10 mouse cellular contexts compared by ENCODE assay signal in genomic region chr4:117101218-117101617, GRCm38 (mm10). TPM values are rescaled to one million over a fixed set of nuclear protein-coding genes. Genes with fewer than 3 reads are reported as not detected.
DNase-seq lines count a peak whose midpoint lies in the region; ATAC-seq and TF ChIP-seq lines count a peak whose summit lies in the region.
"Had no signal": no experiment of that assay in that cellular context is flagged by ENCODE, and none has a peak within 500 bp of the region (broad histone marks: within the 10 kb centered on the region; RNA-seq: fewer than 3 reads in every experiment).

No protein-coding gene starts in this region.

- H3K4me2 ChIP-seq in hindbrain, embryonic 11.5 days (replicated peaks; ENCODE audit: low read depth, low read length), result no peak overlapping the region
- H3K4me2 ChIP-seq in hindbrain, embryonic 13.5 days, result no peak overlapping the region
- H3K4me2 ChIP-seq in heart, embryonic 14.5 days (ENCODE audit: low read length), result no peak overlapping the region
- H3K4me2 ChIP-seq: limb, embryonic 12.5 days had no signal

- no peak overlapping the region for H3K27ac ChIP-seq in hindbrain, embryonic 11.5 days (ENCODE audit: low read depth, low read length)
- H3K27ac ChIP-seq in hindbrain, embryonic 13.5 days, result no peak overlapping the region
- H3K27ac ChIP-seq in MEL (ENCODE audit: control insufficient read depth, low read depth, low read length), result no peak overlapping the region
- peak overlapping the region; percentile 7 to 22; a peak in 1 of 4 replicates for H3K27ac ChIP-seq in heart, embryonic 14.5 days (replicated peaks in 1 of 2; ENCODE audit: control insufficient read depth in 1 of 2, insufficient read depth in 1 of 2, low read depth in 2 of 2, low read length in 2 of 2)
- H3K27ac ChIP-seq: limb, embryonic 12.5 days had no signal

- no peak overlapping the region for H3K4me3 ChIP-seq in hindbrain, embryonic 11.5 days (ENCODE audit: low read depth, low read length)
- no peak overlapping the region for H3K4me3 ChIP-seq in hindbrain, embryonic 13.5 days
- no peak overlapping the region for H3K4me3 ChIP-seq in MEL (ENCODE audit: control insufficient read depth in 1 of 2, insufficient read depth in 1 of 2, low read depth in 2 of 2, low read length in 2 of 2)
- H3K4me3 ChIP-seq in heart, embryonic 14.5 days (ENCODE audit: control insufficient read depth in 1 of 2, insufficient read depth in 1 of 2, low read depth in 1 of 2, low read length in 2 of 2), result no peak overlapping the region
- H3K4me3 ChIP-seq: limb, embryonic 12.5 days had no signal

- DNase-seq in hindbrain, embryonic 11.5 days (ENCODE audit: low spot score), result peak; percentile 49
- DNase-seq in MEL (ENCODE audit: low read depth, low spot score), result peak; percentile 58
- peak; percentile 80 for DNase-seq in lung, postnatal 10 days
- no peak for DNase-seq in left cerebral cortex, adult 9 months (ENCODE audit: low spot score in 2 of 2)

- peak; percentile 27 to 57 (median 33) for TF ChIP-seq CTCF in MEL (IDR thresholded peaks at IDR 0.05 in 2 of 3, conservative IDR thresholded peaks at IDR 0.05 in 1 of 3; ENCODE audit: control insufficient read depth in 1 of 3, insufficient read depth in 1 of 3, low read depth in 2 of 3, low read length in 3 of 3, poor library complexity in 1 of 3, severe bottlenecking in 1 of 3)

- H3K9ac ChIP-seq in hindbrain, embryonic 11.5 days (ENCODE audit: low read depth, low read length), result no peak overlapping the region
- no peak overlapping the region for H3K9ac ChIP-seq in hindbrain, embryonic 13.5 days
- no peak overlapping the region for H3K9ac ChIP-seq in MEL (ENCODE audit: control insufficient read depth, low read depth, low read length, poor library complexity, severe bottlenecking)
- H3K9ac ChIP-seq in heart, embryonic 14.5 days (ENCODE audit: low read length), result no peak overlapping the region
- H3K9ac ChIP-seq: limb, embryonic 12.5 days had no signal

- 42% methylated on average over 7 of the region's 7 CpGs for WGBS in hindbrain, embryonic 11.5 days
- WGBS in hindbrain, embryonic 13.5 days, result 46% methylated on average over 7 of the region's 7 CpGs
- WGBS in heart, embryonic 14.5 days, result 40% methylated on average over 7 of the region's 7 CpGs

- no peaks in the 10 kb centered on the region for H3K79me2 ChIP-seq in MEL (ENCODE audit: control insufficient read depth, insufficient read depth, low read length, poor library complexity)

- TF ChIP-seq POLR2A in MEL (IDR thresholded peaks at IDR 0.05; ENCODE audit: control insufficient read depth in 1 of 2, insufficient read depth in 1 of 2, low read depth in 1 of 2, low read length in 2 of 2, poor library complexity in 1 of 2), result no peak

- H3K9me3 ChIP-seq in hindbrain, embryonic 11.5 days (ENCODE audit: control insufficient read depth, low read length), result no peaks in the 10 kb centered on the region
- no peaks in the 10 kb centered on the region for H3K9me3 ChIP-seq in hindbrain, embryonic 13.5 days
- no peaks in the 10 kb centered on the region for H3K9me3 ChIP-seq in MEL (replicated peaks; ENCODE audit: insufficient read depth, low read length)
- no peaks in the 10 kb centered on the region for H3K9me3 ChIP-seq in heart, embryonic 14.5 days (ENCODE audit: control insufficient read depth, low read length)
- H3K9me3 ChIP-seq: limb, embryonic 12.5 days had no signal

- peak; percentile 13; the same call in 1 of the 2 replicates for TF ChIP-seq RAD21 in MEL (IDR thresholded peaks at IDR 0.05; ENCODE audit: low read depth, low read length)

- H3K36me3 ChIP-seq in hindbrain, embryonic 11.5 days (ENCODE audit: control insufficient read depth, insufficient read depth, low read length), result no peaks in the 10 kb centered on the region
- H3K36me3 ChIP-seq in hindbrain, embryonic 13.5 days, result peaks cover 14% of the 10 kb centered on the region
- no peaks in the 10 kb centered on the region for H3K36me3 ChIP-seq in MEL (ENCODE audit: control insufficient read depth in 1 of 2, insufficient read depth in 2 of 2, low read length in 2 of 2)
- H3K36me3 ChIP-seq in heart, embryonic 14.5 days (ENCODE audit: control insufficient read depth, insufficient read depth, low read length), result no peaks in the 10 kb centered on the region

- no peak for TF ChIP-seq EP300 in MEL (IDR thresholded peaks at IDR 0.05; ENCODE audit: low read depth in 1 of 2, low read length in 2 of 2)

- H3K27me3 ChIP-seq in hindbrain, embryonic 11.5 days (ENCODE audit: control insufficient read depth, insufficient read depth, low read length), result no peaks in the 10 kb centered on the region
- H3K27me3 ChIP-seq in hindbrain, embryonic 13.5 days, result peaks cover 6% of the 10 kb centered on the region; the same call in 1 of the 2 replicates
- peaks cover 2 to 3% of the 10 kb centered on the region in 2 experiments; a peak in 3 of 4 replicates for H3K27me3 ChIP-seq in MEL (ENCODE audit: control insufficient read depth in 1 of 2, insufficient read depth in 2 of 2, low read length in 2 of 2)
- no peaks in the 10 kb centered on the region for H3K27me3 ChIP-seq in heart, embryonic 14.5 days (ENCODE audit: control insufficient read depth, insufficient read depth, low read length)

- no peaks in the 10 kb centered on the region for H3K4me1 ChIP-seq in hindbrain, embryonic 11.5 days (replicated peaks; ENCODE audit: control insufficient read depth, insufficient read depth, low read length)
- H3K4me1 ChIP-seq in hindbrain, embryonic 13.5 days (replicated peaks), result peaks cover 39% of the 10 kb centered on the region
- H3K4me1 ChIP-seq in MEL (ENCODE audit: control insufficient read depth in 1 of 2, insufficient read depth in 2 of 2, low read length in 2 of 2), result no peaks in the 10 kb centered on the region
- peaks cover 4 to 10% of the 10 kb centered on the region in 2 experiments; a peak in 3 of 4 replicates for H3K4me1 ChIP-seq in heart, embryonic 14.5 days (ENCODE audit: control insufficient read depth in 2 of 2, insufficient read depth in 2 of 2, low read length in 2 of 2)

- no peak for ATAC-seq in hindbrain, embryonic 11.5 days (ENCODE audit: low FRiP score)
- no peak for ATAC-seq in hindbrain, embryonic 13.5 days (ENCODE audit: low FRiP score)
- 0 out of 2 replicates have a peak, but pooled peaks have one; percentile 29 for ATAC-seq in heart, embryonic 14.5 days (ENCODE audit: insufficient number of reproducible peaks, insufficient read depth, low FRiP score, low read depth)
- no peak for ATAC-seq in activated CD4-positive, CD25-positive, alpha-beta regulatory T cell, adult 4 months
- ATAC-seq in erythroblast, adult 5-6 weeks (replicated peaks; ENCODE audit: low FRiP score, poor library complexity, severe bottlenecking), result no peak

RNA-seq across cellular contexts. Expression of gene Ptch2, which starts 5.3 kb away (rescaled TPM):
- polyA plus RNA-seq in hindbrain, embryonic 11.5 days (2014; fragmentation: Nextera tagmentation; extraction: Ambion mirVana), result 1.4 and 1.9 TPM in 2 replicates
- polyA plus RNA-seq in hindbrain, embryonic 13.5 days (2015; fragmentation: Nextera tagmentation; extraction: Ambion mirVana), result 6.8 and 7.9 TPM in 2 replicates
- total RNA-seq in MEL (2012; rRNA removed), result not detected in 2 replicates
- under 1 TPM in 1 of 2 experiments, not detected in 1; 0.33 TPM for polyA plus RNA-seq in MEL (2012; ENCODE audit: insufficient read depth in 1 of 2, insufficient read length in 2 of 2, low read depth in 1 of 2, low replicate concordance in 2 of 2, missing spikeins in 1 of 2)
- polyA plus RNA-seq in heart, embryonic 14.5 days (2014; fragmentation: Nextera tagmentation; extraction: Ambion mirVana), result 1.8 and 2.0 TPM in 2 replicates
- not detected for polyA plus RNA-seq in activated CD4-positive, CD25-positive, alpha-beta regulatory T cell, adult 4 months (2017; shearing (Covaris generic))
- 0.19 and 0.21 TPM in 2 replicates for total RNA-seq in erythroblast, adult 5-6 weeks (2015; ENCODE audit: low replicate concordance)
- total RNA-seq in erythroblast, adult 5-6 weeks (2017; ENCODE audit: low replicate concordance), result 0.09 TPM in 1 of 2 replicates, not detected in the other

RNA-seq across cellular contexts. Expression of gene Btbd19, which starts 24.3 kb away (rescaled TPM):
- 3.6 and 3.8 TPM in 2 replicates for polyA plus RNA-seq in hindbrain, embryonic 11.5 days (2014; fragmentation: Nextera tagmentation; extraction: Ambion mirVana)
- 3.9 and 4.2 TPM in 2 replicates for polyA plus RNA-seq in hindbrain, embryonic 13.5 days (2015; fragmentation: Nextera tagmentation; extraction: Ambion mirVana)
- total RNA-seq in MEL (2012; rRNA removed), result 12.1 and 13.6 TPM in 2 replicates
- polyA plus RNA-seq in MEL (2012; ENCODE audit: insufficient read depth in 1 of 2, insufficient read length in 2 of 2, low read depth in 1 of 2, low replicate concordance in 2 of 2, missing spikeins in 1 of 2), result 10 to 100 TPM in 1 of 2 experiments, not detected in 1; 22.6 TPM
- 2.5 and 3.8 TPM in 2 replicates for polyA plus RNA-seq in heart, embryonic 14.5 days (2014; fragmentation: Nextera tagmentation; extraction: Ambion mirVana)
- 10 to 100 TPM; 22.7 to 24.1 TPM for polyA plus RNA-seq in activated CD4-positive, CD25-positive, alpha-beta regulatory T cell, adult 4 months (2017; shearing (Covaris generic))
- 1.0 and 3.1 TPM in 2 replicates for total RNA-seq in erythroblast, adult 5-6 weeks (2015; ENCODE audit: low replicate concordance)
- total RNA-seq in erythroblast, adult 5-6 weeks (2017; ENCODE audit: low replicate concordance), result 0.68 and 1.3 TPM in 2 replicates

RNA-seq across cellular contexts. Expression of gene Tctex1d4, which starts 25.4 kb away (rescaled TPM):
- polyA plus RNA-seq in hindbrain, embryonic 11.5 days (2014; fragmentation: Nextera tagmentation; extraction: Ambion mirVana), result 0.60 TPM in 1 of 2 replicates, not detected in the other
- polyA plus RNA-seq in hindbrain, embryonic 13.5 days (2015; fragmentation: Nextera tagmentation; extraction: Ambion mirVana), result 0.86 TPM in 1 of 2 replicates, not detected in the other
- total RNA-seq in MEL (2012; rRNA removed), result 0.31 and 0.62 TPM in 2 replicates
- 1 to 10 TPM in 1 of 2 experiments, not detected in 1; 1.3 TPM for polyA plus RNA-seq in MEL (2012; ENCODE audit: insufficient read depth in 1 of 2, insufficient read length in 2 of 2, low read depth in 1 of 2, low replicate concordance in 2 of 2, missing spikeins in 1 of 2)
- polyA plus RNA-seq in heart, embryonic 14.5 days (2014; fragmentation: Nextera tagmentation; extraction: Ambion mirVana), result not detected in 2 replicates
- 1 to 10 TPM; 1.7 to 3.5 TPM for polyA plus RNA-seq in activated CD4-positive, CD25-positive, alpha-beta regulatory T cell, adult 4 months (2017; shearing (Covaris generic))
- not detected in 2 replicates for total RNA-seq in erythroblast, adult 5-6 weeks (2015; ENCODE audit: low replicate concordance)
- total RNA-seq in erythroblast, adult 5-6 weeks (2017; ENCODE audit: low replicate concordance), result not detected in 2 replicates
- total RNA-seq: adrenal gland, postnatal 36 days had no signal
- polyA plus RNA-seq: limb, embryonic 12.5 days had no signal

RNA-seq across cellular contexts. Expression of gene Plk3, which starts 32.5 kb away (rescaled TPM):
- 31.3 and 37.1 TPM in 2 replicates for polyA plus RNA-seq in hindbrain, embryonic 11.5 days (2014; fragmentation: Nextera tagmentation; extraction: Ambion mirVana)
- 16.2 and 16.6 TPM in 2 replicates for polyA plus RNA-seq in hindbrain, embryonic 13.5 days (2015; fragmentation: Nextera tagmentation; extraction: Ambion mirVana)
- total RNA-seq in MEL (2012; rRNA removed), result 4.1 and 5.3 TPM in 2 replicates
- polyA plus RNA-seq in MEL (2012; ENCODE audit: insufficient read depth in 1 of 2, insufficient read length in 2 of 2, low read depth in 1 of 2, low replicate concordance in 2 of 2, missing spikeins in 1 of 2), result 10 to 100 TPM in 1 of 2 experiments, not detected in 1; 13.8 TPM
- 1.6 and 2.0 TPM in 2 replicates for polyA plus RNA-seq in heart, embryonic 14.5 days (2014; fragmentation: Nextera tagmentation; extraction: Ambion mirVana)
- 10 to 100 TPM; 10.6 to 14.6 TPM for polyA plus RNA-seq in activated CD4-positive, CD25-positive, alpha-beta regulatory T cell, adult 4 months (2017; shearing (Covaris generic))
- 0.42 TPM in 1 of 2 replicates, not detected in the other for total RNA-seq in erythroblast, adult 5-6 weeks (2015; ENCODE audit: low replicate concordance)
- total RNA-seq in erythroblast, adult 5-6 weeks (2017; ENCODE audit: low replicate concordance), result 1.7 TPM in 1 of 2 replicates, not detected in the other

RNA-seq across cellular contexts. Expression of gene Rps8, which starts 54.8 kb away (rescaled TPM):
- 779 and 892 TPM in 2 replicates for polyA plus RNA-seq in hindbrain, embryonic 11.5 days (2014; fragmentation: Nextera tagmentation; extraction: Ambion mirVana)
- polyA plus RNA-seq in hindbrain, embryonic 13.5 days (2015; fragmentation: Nextera tagmentation; extraction: Ambion mirVana), result 576 and 608 TPM in 2 replicates
- 4,560 and 5,186 TPM in 2 replicates for total RNA-seq in MEL (2012; rRNA removed)
- polyA plus RNA-seq in MEL (2012; ENCODE audit: insufficient read depth in 1 of 2, insufficient read length in 2 of 2, low read depth in 1 of 2, low replicate concordance in 2 of 2, missing spikeins in 1 of 2), result 1,000 to 10,000 TPM; 1,132 to 1,156 TPM
- 784 and 900 TPM in 2 replicates for polyA plus RNA-seq in heart, embryonic 14.5 days (2014; fragmentation: Nextera tagmentation; extraction: Ambion mirVana)
- polyA plus RNA-seq in activated CD4-positive, CD25-positive, alpha-beta regulatory T cell, adult 4 months (2017; shearing (Covaris generic)), result 100 to 1,000 TPM; 869 to 969 TPM
- total RNA-seq in erythroblast, adult 5-6 weeks (2015; ENCODE audit: low replicate concordance), result 981 and 1,137 TPM in 2 replicates
- 281 and 366 TPM in 2 replicates for total RNA-seq in erythroblast, adult 5-6 weeks (2017; ENCODE audit: low replicate concordance)

Comparison
In these comparisons a context has a peak if more than half of its experiments do, and no peak if none do; other contexts are left out.
1. DNase-seq: peak in hindbrain, embryonic 11.5 days (single experiment), MEL (single experiment) and lung, postnatal 10 days (single experiment); none in left cerebral cortex, adult 9 months (0 of 2).
2. H3K27ac ChIP-seq: peak in heart, embryonic 14.5 days (2 of 2); none in hindbrain, embryonic 11.5 days (single experiment), hindbrain, embryonic 13.5 days (single experiment) and MEL (single experiment).